Mouse (Mus musculus) T-cell, adult 66 days (primary cell): ENCODE data around the gene Lars2. TPM values are rescaled to one million over a fixed set of nuclear protein-coding genes. Genes with fewer than 3 reads are reported as not detected.

ENCODE experiments used
- total RNA-seq, 2 experiments: library from RNA; stranded (reverse); gene quantifications; 3 replicates in 1 of 2; 4 replicates in 1 of 2; pipeline ENCODE4 v1.2.4; 2023

Lars2 gene
- total RNA-seq, result 100 to 1,000 TPM; 479 to 853 TPM

GRCm38 (mm10) chr9:123366708-123367385 is at the start of gene Lars2:
TSS of gene Lars2 (plus strand) at chr9:123366927.

GRCm38 (mm10) chr9:123478586-123479195 is 112.0 kb downstream of the Lars2 start, which contains the start of gene Limd1:
TSS of gene Limd1 (plus strand) at chr9:123478706.

Other genes with a start within 250 kb of the Lars2 start
- 1 to 10 TPM in 1 of 2 experiments, not detected in 1; 1.2 TPM for gene Clec3b, start 216.0 kb upstream of the Lars2 start, total RNA-seq
- under 1 TPM; 0.30 to 0.44 TPM for gene Cdcp1, start 150.9 kb upstream of the Lars2 start, total RNA-seq
- 1 to 10 TPM; 1.4 to 1.8 TPM for gene Tmem158, start 106.2 kb upstream of the Lars2 start, total RNA-seq
- gene Limd1, start 111.8 kb downstream of the Lars2 start, total RNA-seq, result 10 to 100 TPM; 86.4 to 93.2 TPM
- 10 to 100 TPM; 24.4 to 31.3 TPM for gene Sacm1l, start 162.8 kb downstream of the Lars2 start, total RNA-seq